In the genomic region with DNA sequence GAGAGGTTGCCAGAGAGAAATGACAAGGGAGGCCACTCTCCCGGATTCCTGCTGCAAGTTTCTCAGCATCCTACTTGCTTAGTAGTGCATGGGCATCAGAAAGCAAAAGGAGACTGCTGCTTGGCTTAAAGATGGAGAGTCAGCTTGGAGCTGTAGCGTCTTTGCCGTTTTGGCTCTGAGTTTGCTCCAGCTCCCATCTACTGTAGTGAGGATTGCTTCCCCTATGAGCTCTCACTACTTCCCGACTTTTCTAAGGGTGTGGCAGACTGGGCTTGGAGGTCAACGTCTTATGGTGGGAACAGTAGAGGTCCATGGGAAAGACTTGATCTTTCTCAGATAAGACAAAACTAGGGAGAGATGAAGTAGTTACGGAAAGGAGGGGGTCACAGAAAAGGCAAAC, we compare ENCODE assay signal across 29 mouse cellular contexts. TPM values are rescaled to one million over a fixed set of nuclear protein-coding genes. Genes with fewer than 3 reads are reported as not detected.
DNase-seq lines count a peak whose midpoint lies in the region; ATAC-seq and TF ChIP-seq lines count a peak whose summit lies in the region.
"Had no signal": no experiment of that assay in that cellular context is flagged by ENCODE, and none has a peak within 500 bp of the region (broad histone marks: within the 10 kb centered on the region; RNA-seq: fewer than 3 reads in every experiment).

No protein-coding gene starts in this region.

- no peak for TF ChIP-seq CTCF in heart, postnatal 0 days (IDR thresholded peaks at IDR 0.05; ENCODE audit: low read depth)
- TF ChIP-seq CTCF in left cerebral cortex, adult 2 months (IDR thresholded peaks at IDR 0.05), result no peak

- H3K4me3 ChIP-seq in heart, postnatal 0 days (ENCODE audit: low read depth, low read length), result no peak overlapping the region
- no peak overlapping the region for H3K4me3 ChIP-seq in kidney, embryonic 16.5 days (ENCODE audit: low read length)
- no peak overlapping the region for H3K4me3 ChIP-seq in left cerebral cortex, adult 2 months
- H3K4me3 ChIP-seq: embryonic facial prominence, embryonic 10.5 days; embryonic facial prominence, embryonic 13.5 days; erythroblast, embryonic 14.5 days; forebrain, embryonic 12.5 days; heart, embryonic 12.5 days; heart, embryonic 15.5 days had no signal

- H3K27ac ChIP-seq in heart, postnatal 0 days (ENCODE audit: low read depth), result 0 out of 2 replicates have a peak overlapping the region, but pooled peaks have one; percentile 1
- peak overlapping the region; percentile 73 for H3K27ac ChIP-seq in kidney, embryonic 16.5 days (ENCODE audit: low read length)
- H3K27ac ChIP-seq in left cerebral cortex, adult 2 months, result peak overlapping the region; percentile 30; the same call in 1 of the 2 replicates
- H3K27ac ChIP-seq: embryonic facial prominence, embryonic 10.5 days; embryonic facial prominence, embryonic 13.5 days; forebrain, embryonic 12.5 days; heart, embryonic 15.5 days; hindbrain, embryonic 14.5 days; hindbrain, postnatal 0 days had no signal

- H3K4me1 ChIP-seq in heart, postnatal 0 days (ENCODE audit: control insufficient read depth, insufficient read depth), result peaks cover 37% of the 10 kb centered on the region
- H3K4me1 ChIP-seq in kidney, embryonic 16.5 days (ENCODE audit: insufficient read depth, low read length), result peaks cover 29% of the 10 kb centered on the region
- H3K4me1 ChIP-seq: forebrain, embryonic 12.5 days had no signal

- no peak for ATAC-seq in heart, postnatal 0 days (ENCODE audit: insufficient read depth, low read depth)
- ATAC-seq in kidney, embryonic 16.5 days (ENCODE audit: low FRiP score, low TSS enrichment), result 0 out of 2 replicates have a peak, but pooled peaks have one; percentile 41
- ATAC-seq: activated CD4-positive, CD25-positive, alpha-beta regulatory T cell, adult 4 months; CD4-positive, CD25-positive, alpha-beta regulatory T cell, adult 4 months; forebrain, embryonic 16.5 days; hindbrain, postnatal 0 days; inflammation-experienced regulatory T-cells, adult 6 months had no signal

- no peak overlapping the region for H3K9ac ChIP-seq in heart, postnatal 0 days (replicated peaks; ENCODE audit: low read depth, low read length)
- no peak overlapping the region for H3K9ac ChIP-seq in kidney, embryonic 16.5 days (replicated peaks; ENCODE audit: low read length)
- H3K9ac ChIP-seq: embryonic facial prominence, embryonic 13.5 days; forebrain, embryonic 12.5 days; heart, embryonic 12.5 days; heart, embryonic 15.5 days; hindbrain, embryonic 14.5 days had no signal

- no peak for TF ChIP-seq EP300 in heart, postnatal 0 days (IDR thresholded peaks at IDR 0.05; ENCODE audit: low read depth)

- H3K27me3 ChIP-seq in heart, postnatal 0 days (ENCODE audit: control insufficient read depth, insufficient read depth, low read length), result no peaks in the 10 kb centered on the region
- no peaks in the 10 kb centered on the region for H3K27me3 ChIP-seq in kidney, embryonic 16.5 days (ENCODE audit: insufficient read depth, low read length)
- H3K27me3 ChIP-seq: embryonic facial prominence, embryonic 13.5 days; forebrain, embryonic 12.5 days; heart, embryonic 12.5 days; heart, embryonic 15.5 days had no signal

- intact Hi-C loops in left cerebral cortex, adult 2 months (cut with DNase I), result no loop called here
- intact Hi-C loops in left cerebral cortex, postnatal 36 days (cut with DNase I), result no loop called here

- H3K36me3 ChIP-seq in heart, postnatal 0 days (replicated peaks; ENCODE audit: control insufficient read depth, insufficient read depth, low read length), result peaks cover 26% of the 10 kb centered on the region
- H3K36me3 ChIP-seq in kidney, embryonic 16.5 days (ENCODE audit: insufficient read depth, low read length), result no peaks in the 10 kb centered on the region
- H3K36me3 ChIP-seq: embryonic facial prominence, embryonic 10.5 days; embryonic facial prominence, embryonic 13.5 days; forebrain, embryonic 12.5 days; heart, embryonic 12.5 days had no signal

- H3K9me3 ChIP-seq in heart, postnatal 0 days (replicated peaks; ENCODE audit: control insufficient read depth, low read length), result no peaks in the 10 kb centered on the region
- no peaks in the 10 kb centered on the region for H3K9me3 ChIP-seq in kidney, embryonic 16.5 days (ENCODE audit: low read length)
- H3K9me3 ChIP-seq: embryonic facial prominence, embryonic 10.5 days; embryonic facial prominence, embryonic 13.5 days; forebrain, embryonic 12.5 days; heart, embryonic 12.5 days; heart, embryonic 15.5 days had no signal

- DNase-seq in heart, postnatal 0 days (ENCODE audit: low spot score), result no peak
- no peak for DNase-seq in heart, adult 8-10 months (ENCODE audit: low spot score)
- no peak for DNase-seq in kidney, postnatal 10 days
- no peak for DNase-seq in left cerebral cortex, adult 2 months (ENCODE audit: extremely low spot score in 1 of 2, low spot score in 2 of 2)
- DNase-seq in left cerebral cortex, postnatal 36 days (ENCODE audit: low spot score in 2 of 2), result no peak
- DNase-seq: adrenal gland, adult 8-10 months; adrenal gland, postnatal 25 days; cerebellum, adult 11-12 months; cerebellum, adult 8-10 months; cerebellum, postnatal 10 days; cerebellum, postnatal 36 days; embryo, embryonic 11 days; gastrocnemius, postnatal 10 days; gastrocnemius, postnatal 36 days; heart, postnatal 14 days; heart, postnatal 4 days had no signal

- 44% methylated on average over 6 of the region's 6 CpGs for WGBS in heart, postnatal 0 days
- WGBS in kidney, embryonic 16.5 days, result 50% methylated on average over 6 of the region's 6 CpGs

- H3K4me2 ChIP-seq in heart, postnatal 0 days (ENCODE audit: low read depth, low read length), result no peak overlapping the region
- H3K4me2 ChIP-seq in kidney, embryonic 16.5 days (replicated peaks; ENCODE audit: low read depth, low read length), result no peak overlapping the region
- H3K4me2 ChIP-seq: embryonic facial prominence, embryonic 13.5 days; forebrain, embryonic 12.5 days; heart, embryonic 12.5 days; heart, embryonic 15.5 days; hindbrain, embryonic 14.5 days had no signal

RNA-seq across cellular contexts. Expression of a gene that starts 15.9 kb away (rescaled TPM):
- total RNA-seq in heart, postnatal 0 days (2014; rRNA removed; ENCODE audit: low replicate concordance), result 2,555 and 2,942 TPM in 2 replicates
- 974 and 1,129 TPM in 2 replicates for polyA plus RNA-seq in heart, postnatal 0 days (2015; fragmentation: Nextera tagmentation; extraction: Ambion mirVana)
- 1,000 to 10,000 TPM; 1,741 to 2,078 (median 1,948) TPM for total RNA-seq in heart, adult 8-10 months (2022)
- polyA plus RNA-seq in kidney, embryonic 16.5 days (2015; fragmentation: Nextera tagmentation; extraction: Ambion mirVana), result 101 and 104 TPM in 2 replicates
- 10 to 100 TPM; 56.3 to 62.8 TPM for total RNA-seq in left cerebral cortex, adult 2 months (2021)
- 10 to 100 TPM; 56.1 to 63.6 TPM for total RNA-seq in left cerebral cortex, postnatal 36 days (2021)
- polyA plus RNA-seq: erythroblast, embryonic 14.5 days had no signal

Comparison
In these comparisons a context has a peak if more than half of its experiments do, and no peak if none do; other contexts are left out.
1. H3K27ac ChIP-seq: peak in every context shown above with its lines; median percentile 73 in kidney, embryonic 16.5 days; 30 in left cerebral cortex, adult 2 months; 1 in heart, postnatal 0 days.
2. RNA of a gene that starts 15.9 kb away (total RNA-seq): 2,555 to 2,942 TPM in heart, postnatal 0 days and 1,741 to 2,078 TPM in heart, adult 8-10 months; 56.1 to 63.6 TPM in left cerebral cortex, postnatal 36 days and 56.3 to 62.8 TPM in left cerebral cortex, adult 2 months; every median in the first group is over 10 times any median in the second.